Mouse (Mus musculus) neural tube, embryonic 10.5 days (tissue): ENCODE results near the gene Gm3854.
"Not testable (repeated sequence)": the region's sequence is repeated elsewhere in the genome, so short reads cannot be mapped to it uniquely, and the experiment has no call there.

Experiments used
- DNase-seq: peaks from one replicate; pipeline ENCODE4 v3.0.0-alpha.2; 2017; ENCODE audit warnings: low spot score; ENCODE audit errors: extremely low spot score

The Gm3854 gene

GRCm38 (mm10) chr7:6343501-6344071, at the start of gene Gm3854:
Gm3854 (plus strand) TSS chr7:6343759.
- DNase-seq, result peak; percentile 80

GRCm38 (mm10) chr7:6300796-6301195, 42.8 kb upstream of the Gm3854 start:
- DNase-seq, result not testable (repeated sequence)

GRCm38 (mm10) chr7:6330458-6331232, 12.9 kb upstream of the Gm3854 start:
- DNase-seq, result no peak

GRCm38 (mm10) chr7:6331233-6331956, 12.2 kb upstream of the Gm3854 start, which contains the start of gene Zfp583:
Zfp583 (minus strand) TSS chr7:6331285.
- DNase-seq, result peak; percentile 82

- DNase-seq, result no peak
These were observed 3.7 kb upstream of the Gm3854 start for GRCm38 (mm10) chr7:6339865-6340264.

GRCm38 (mm10) chr7:6344124-6344523, 565 bp downstream of the Gm3854 start:
- no peak for DNase-seq

- no peak for DNase-seq
These were observed 14.6 kb downstream of the Gm3854 start for GRCm38 (mm10) chr7:6358121-6358520.

- no peak for DNase-seq
These were observed 15.5 kb downstream of the Gm3854 start for GRCm38 (mm10) chr7:6358937-6359590.

GRCm38 (mm10) chr7:6360477-6361060, 17.0 kb downstream of the Gm3854 start:
- DNase-seq, result no peak

- no peak for DNase-seq
These were observed 18.2 kb downstream of the Gm3854 start for GRCm38 (mm10) chr7:6361756-6362155.

- peak; percentile 97 for DNase-seq
These were observed 18.9 kb downstream of the Gm3854 start for GRCm38 (mm10) chr7:6362268-6363046.

- no peak for DNase-seq
These were observed 19.5 kb downstream of the Gm3854 start, which contains the start of gene Zfp78 for GRCm38 (mm10) chr7:6363047-6363488. Zfp78 (plus strand) TSS chr7:6363280.

GRCm38 (mm10) chr7:6364761-6365160, 21.2 kb downstream of the Gm3854 start:
- no peak for DNase-seq

- DNase-seq, result no peak
These were observed 23.6 kb downstream of the Gm3854 start for GRCm38 (mm10) chr7:6367185-6367584.

GRCm38 (mm10) chr7:6368146-6368545, 24.6 kb downstream of the Gm3854 start:
- not testable (repeated sequence) for DNase-seq

- DNase-seq, result no peak
These were observed 25.9 kb downstream of the Gm3854 start for GRCm38 (mm10) chr7:6369460-6369859.

GRCm38 (mm10) chr7:6372993-6373392, 29.4 kb downstream of the Gm3854 start:
- DNase-seq, result no peak

- no peak for DNase-seq
These were observed 34.9 kb downstream of the Gm3854 start for GRCm38 (mm10) chr7:6378441-6378840.

GRCm38 (mm10) chr7:6381431-6381830, 37.9 kb downstream of the Gm3854 start:
- DNase-seq, result no peak

GRCm38 (mm10) chr7:6383044-6383455, 39.5 kb downstream of the Gm3854 start, which contains the start of gene Zfp28:
Zfp28 (plus strand) TSS chr7:6383295.
- DNase-seq, result peak; percentile 97
